Mouse (Mus musculus): Measurements from ENCODE around the gene Rnf180. TPM values are rescaled to one million over a fixed set of nuclear protein-coding genes. Genes with fewer than 3 reads are reported as not detected.

Gene Rnf180
- total and polyA plus RNA-seq, 3 experiments = 0.23 to 0.84 TPM; not detected in 1

DNA sequence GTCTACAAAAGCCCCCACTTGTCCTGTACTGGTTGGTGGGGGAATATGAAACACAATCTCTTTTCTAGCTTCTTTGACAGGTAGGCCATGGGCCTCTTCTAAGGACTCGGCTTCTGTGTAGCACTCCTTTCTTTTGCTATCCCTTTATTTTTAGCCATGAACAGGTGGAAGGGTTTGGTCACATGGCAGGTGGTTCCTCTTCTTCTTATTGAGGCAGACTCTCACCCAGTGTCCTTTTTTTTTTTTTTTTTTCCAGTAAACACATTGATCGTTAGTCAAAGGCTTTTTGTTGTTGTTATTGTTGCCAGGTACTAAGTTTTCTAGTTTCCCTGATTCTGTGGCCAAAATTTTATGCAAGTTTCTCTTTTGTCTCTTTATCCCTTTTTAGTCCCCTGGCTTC lies 4.0 kb downstream of the Rnf180 start:
- no peaks in the 10 kb centered on the region for H3K79me2 ChIP-seq (ENCODE audit: control insufficient read depth, insufficient read depth, low read length, poor library complexity)
- peaks cover 0 to 13% of the 10 kb centered on the region in 2 experiments; a peak in 2 of 4 replicates for H3K36me3 ChIP-seq (ENCODE audit: control insufficient read depth in 1 of 2, insufficient read depth in 2 of 2, low read length in 2 of 2)

DNA sequence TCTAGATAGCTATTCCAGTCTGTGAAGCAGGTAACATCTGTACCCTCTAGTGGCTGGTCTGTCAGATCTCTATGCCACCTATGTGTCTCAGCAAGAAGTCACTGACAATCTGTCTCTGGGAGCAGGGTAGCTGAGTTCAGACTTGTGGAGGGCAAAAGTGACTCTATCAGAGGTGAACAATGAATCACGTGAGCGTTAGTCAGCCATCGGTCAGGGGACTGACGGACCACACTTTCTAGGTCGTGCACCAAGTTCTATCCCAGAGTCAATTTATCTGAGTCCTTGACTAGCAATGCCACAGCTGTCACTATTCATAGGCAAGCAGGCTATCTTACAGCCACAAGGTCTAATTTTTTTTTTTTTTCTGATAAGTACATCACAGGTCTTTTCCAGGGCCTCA lies 4.6 kb downstream of the Rnf180 start:
- no peak overlapping the region for H3K9ac ChIP-seq (ENCODE audit: control insufficient read depth, low read depth, low read length, poor library complexity, severe bottlenecking)
- H3K27ac ChIP-seq (ENCODE audit: control insufficient read depth, low read depth, low read length) = no peak overlapping the region
- DNase-seq (ENCODE audit: low read depth, low spot score) = no peak
- H3K27me3 ChIP-seq (ENCODE audit: control insufficient read depth in 1 of 2, insufficient read depth in 2 of 2, low read length in 2 of 2) = no peaks in the 10 kb centered on the region
- H3K4me3 ChIP-seq (ENCODE audit: control insufficient read depth in 1 of 2, insufficient read depth in 1 of 2, low read depth in 2 of 2, low read length in 2 of 2) = no peak overlapping the region
- H3K9me3 ChIP-seq (replicated peaks; ENCODE audit: insufficient read depth, low read length) = no peaks in the 10 kb centered on the region
- peaks cover 0 to 13% of the 10 kb centered on the region in 2 experiments; a peak in 2 of 4 replicates for H3K36me3 ChIP-seq (ENCODE audit: control insufficient read depth in 1 of 2, insufficient read depth in 2 of 2, low read length in 2 of 2)
- no peaks in the 10 kb centered on the region for H3K79me2 ChIP-seq (ENCODE audit: control insufficient read depth, insufficient read depth, low read length, poor library complexity)
- TF ChIP-seq SIN3A (IDR thresholded peaks at IDR 0.05; ENCODE audit: low read length) (no peak), EP300 (IDR thresholded peaks at IDR 0.05; ENCODE audit: low read depth in 1 of 2, low read length in 2 of 2) (peak in 1 of 2 experiments; percentile 30; a peak in 1 of 4 replicates), TCF12 (IDR thresholded peaks at IDR 0.05; ENCODE audit: low read depth, low read length) (no peak), ZNF384 (IDR thresholded peaks at IDR 0.05; ENCODE audit: low read depth, low read length) (peak; percentile 78), RAD21 (IDR thresholded peaks at IDR 0.05; ENCODE audit: low read depth, low read length) (no peak), KAT2A (conservative IDR thresholded peaks at IDR 0.05; ENCODE audit: low read depth, low read length) (no peak), GATA1 (IDR thresholded peaks at IDR 0.05; ENCODE audit: low read depth, low read length) (0 out of 2 replicates have a peak, but pooled peaks have one; percentile 8), MAX (IDR thresholded peaks at IDR 0.05; ENCODE audit: low read length) (no peak), POLR2A (IDR thresholded peaks at IDR 0.05; ENCODE audit: control insufficient read depth in 1 of 2, insufficient read depth in 1 of 2, low read depth in 1 of 2, low read length in 2 of 2, poor library complexity in 1 of 2) (no peak), E2F4 (IDR thresholded peaks at IDR 0.05; ENCODE audit: borderline replicate concordance, low read depth, low read length) (no peak), POLR2AphosphoS5 (IDR thresholded peaks at IDR 0.05; ENCODE audit: borderline replicate concordance, low read depth, low read length) (no peak), BHLHE40 (IDR thresholded peaks at IDR 0.05; ENCODE audit: borderline replicate concordance, low read depth, low read length) (no peak), POLR2AphosphoS2 (IDR thresholded peaks at IDR 0.05; ENCODE audit: low read length) (no peak), MAFK (IDR thresholded peaks at IDR 0.05; ENCODE audit: borderline replicate concordance, low read depth, low read length) (no peak), MYB (IDR thresholded peaks at IDR 0.05; ENCODE audit: low read depth, low read length) (no peak), MEF2A (IDR thresholded peaks at IDR 0.05; ENCODE audit: extremely low read depth, insufficient replicate concordance, low read depth, low read length, poor library complexity, severe bottlenecking) (no peak), JUND (IDR thresholded peaks at IDR 0.05; ENCODE audit: low read depth, low read length) (no peak)
- peaks cover 6 to 16% of the 10 kb centered on the region in 2 experiments for H3K4me1 ChIP-seq (ENCODE audit: control insufficient read depth in 1 of 2, insufficient read depth in 2 of 2, low read length in 2 of 2)

More for the DNA sequence above, 4.0 kb downstream of the Rnf180 start:
- Histone ChIP-seq H3K9ac (ENCODE audit: control insufficient read depth, low read depth, low read length, poor library complexity, severe bottlenecking) (no peak overlapping the region), H3K4me3 (ENCODE audit: control insufficient read depth in 1 of 2, insufficient read depth in 1 of 2, low read depth in 2 of 2, low read length in 2 of 2) (no peak overlapping the region), H3K27me3 (ENCODE audit: control insufficient read depth in 1 of 2, insufficient read depth in 2 of 2, low read length in 2 of 2) (no peaks in the 10 kb centered on the region), H3K9me3 (replicated peaks; ENCODE audit: insufficient read depth, low read length) (no peaks in the 10 kb centered on the region), H3K27ac (ENCODE audit: control insufficient read depth, low read depth, low read length) (no peak overlapping the region), H3K4me1 (ENCODE audit: control insufficient read depth in 1 of 2, insufficient read depth in 2 of 2, low read length in 2 of 2) (peaks cover 6 to 16% of the 10 kb centered on the region in 2 experiments)
- peak; percentile 60 for TF ChIP-seq USF1 (IDR thresholded peaks at IDR 0.05; ENCODE audit: low read depth, low read length)
- no peak for TF ChIP-seq HCFC1 (IDR thresholded peaks at IDR 0.05; ENCODE audit: low read depth, low read length)
- TF ChIP-seq USF2 (IDR thresholded peaks at IDR 0.05; ENCODE audit: borderline replicate concordance in 1 of 2, insufficient read depth in 1 of 2, low read depth in 1 of 2, low read length in 2 of 2) = no peak
- TF ChIP-seq POLR2AphosphoS2 (IDR thresholded peaks at IDR 0.05; ENCODE audit: low read length) = no peak
- TF ChIP-seq SMC3 (IDR thresholded peaks at IDR 0.05; ENCODE audit: low read depth, low read length) = no peak
- TF ChIP-seq MYC (IDR thresholded peaks at IDR 0.05; ENCODE audit: low read depth, low read length) = no peak
- TF ChIP-seq ZNF384 (IDR thresholded peaks at IDR 0.05; ENCODE audit: low read depth, low read length) = peak; percentile 25; the same call in 1 of the 2 replicates
- TF ChIP-seq ZC3H11A (IDR thresholded peaks at IDR 0.05; ENCODE audit: low read depth, low read length) = no peak
- no peak for TF ChIP-seq RCOR1 (IDR thresholded peaks at IDR 0.05; ENCODE audit: low read depth, low read length)
- TF ChIP-seq RAD21 (IDR thresholded peaks at IDR 0.05; ENCODE audit: low read depth, low read length) = no peak
- no peak for TF ChIP-seq GABPA (IDR thresholded peaks at IDR 0.05; ENCODE audit: low read depth, low read length)
- TF ChIP-seq ZKSCAN1 (IDR thresholded peaks at IDR 0.05; ENCODE audit: low read depth, low read length) = no peak
- no peak for TF ChIP-seq MAFK (IDR thresholded peaks at IDR 0.05; ENCODE audit: borderline replicate concordance, low read depth, low read length)
- no peak for TF ChIP-seq TBP (IDR thresholded peaks at IDR 0.05; ENCODE audit: low read depth, low read length)
- TF ChIP-seq MEF2A (IDR thresholded peaks at IDR 0.05; ENCODE audit: extremely low read depth, insufficient replicate concordance, low read depth, low read length, poor library complexity, severe bottlenecking) = no peak
- no peak for DNase-seq (ENCODE audit: low read depth, low spot score)

Measured in MEL (cell line).